Mouse (Mus musculus) MEL (cell line): ENCODE measurements around the gene Dmtf1.

Source experiments
- CTCF ChIP-seq, 3 experiments: IDR thresholded peaks in 2 of 3; conservative IDR thresholded peaks in 1 of 3; 2 replicates each; pipeline ENCODE4 v1.5.1; 2011 to 2012; ENCODE audit warnings: low read length in 3 of 3, low read depth in 2 of 3, mild to moderate bottlenecking in 2 of 3, improper control_type of control experiment in 1 of 3, inconsistent platforms in 1 of 3, mixed read lengths in 1 of 3, moderate library complexity in 1 of 3; ENCODE audit not compliant: control insufficient read depth in 1 of 3, insufficient read depth in 1 of 3, poor library complexity in 1 of 3, severe bottlenecking in 1 of 3
- RCOR1 ChIP-seq: IDR thresholded peaks from 2 replicates; pipeline ENCODE4 v1.6.1; 2012; ENCODE audit warnings: low read depth, mild to moderate bottlenecking, inconsistent platforms, low read length, improper control_type of control experiment

GRCm38 (mm10) chr5:9106806-9107205 lies 54.8 kb downstream of the Dmtf1 start:
- TF ChIP-seq RCOR1 (no peak), CTCF (IDR thresholded peaks at IDR 0.05 in 2 of 3, conservative IDR thresholded peaks at IDR 0.05 in 1 of 3; ENCODE audit: control insufficient read depth in 1 of 3, insufficient read depth in 1 of 3, low read depth in 2 of 3, low read length in 3 of 3, poor library complexity in 1 of 3, severe bottlenecking in 1 of 3) (no peak)
